Mouse (Mus musculus): Measurements from ENCODE around the gene Trim47.

- no peak for TF ChIP-seq GATA1 (IDR thresholded peaks at IDR 0.05; ENCODE audit: low read length)
- no peak for TF ChIP-seq TAL1 (IDR thresholded peaks at IDR 0.05; ENCODE audit: low read length)
Measured at GRCm38 (mm10) chr11:116058022-116058614, 68.9 kb downstream of the Trim47 start.
